Mouse (Mus musculus): ENCODE measurements around the gene Yy1. TPM values are rescaled to one million over a fixed set of nuclear protein-coding genes. Genes with fewer than 3 reads are reported as not detected.
A peak's percentile ranks its signal among the peaks of the same experiment; 100 is the strongest.

Yy1 gene
- total and polyA plus RNA-seq, 2 experiments from 2014 or later = 8.8 to 33.8 TPM

DNA sequence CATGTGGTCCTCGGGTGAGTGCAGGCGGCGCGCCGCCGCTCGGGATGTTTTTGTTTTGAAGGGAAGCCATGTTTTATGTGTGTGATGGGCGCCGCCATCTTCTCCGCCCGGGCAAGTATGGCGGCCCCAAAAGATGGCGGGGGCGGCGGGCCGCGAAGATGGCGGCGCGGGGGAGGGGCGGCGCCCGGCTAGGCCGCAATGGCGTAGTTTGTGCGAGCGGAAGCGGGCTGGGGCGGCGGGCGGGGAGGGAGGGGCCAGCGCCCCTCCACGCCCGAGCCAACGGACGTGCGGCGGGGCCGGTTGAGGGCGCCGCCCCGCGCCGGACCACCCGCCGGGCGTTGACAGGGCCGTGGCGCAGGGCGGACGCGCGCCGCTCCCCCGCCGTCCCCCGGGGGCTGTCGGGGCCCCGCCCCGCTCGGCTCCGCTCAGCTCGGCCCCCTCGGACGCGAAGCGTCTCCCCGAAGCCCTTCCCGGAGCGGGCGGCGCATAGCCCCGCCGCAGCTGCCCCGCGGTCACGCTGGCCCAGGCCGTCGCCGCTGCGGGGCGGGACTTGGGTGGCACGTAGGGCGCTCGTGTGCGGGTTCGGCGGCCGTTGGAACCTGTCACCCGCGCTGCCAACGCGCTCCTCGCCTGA is 1.4 kb downstream of the Yy1 start:
- no peaks in the 10 kb centered on the region for H3K9me3 ChIP-seq (ENCODE audit: low read length)
- peak overlapping the region; percentile 92 for H3K4me3 ChIP-seq (ENCODE audit: low read depth, low read length)
- no peak for TF ChIP-seq CTCF (IDR thresholded peaks at IDR 0.05; ENCODE audit: low read depth)
- peak; percentile 65 for ATAC-seq
- H3K27me3 ChIP-seq (ENCODE audit: insufficient read depth, low read length) = no peaks in the 10 kb centered on the region
- peak overlapping the region; percentile 98 for H3K27ac ChIP-seq (ENCODE audit: low read depth, low read length)
- H3K9ac ChIP-seq = peak overlapping the region; percentile 91
- peaks cover 12% of the 10 kb centered on the region; the same call in 1 of the 2 replicates for H3K4me1 ChIP-seq (ENCODE audit: insufficient read depth)
- peak; percentile 90 for DNase-seq
- H3K4me2 ChIP-seq (ENCODE audit: low read depth) = peak overlapping the region; percentile 45
- 1% methylated on average over 76 of the region's 94 CpGs for WGBS
- no peaks in the 10 kb centered on the region for H3K36me3 ChIP-seq (ENCODE audit: insufficient read depth)

DNA sequence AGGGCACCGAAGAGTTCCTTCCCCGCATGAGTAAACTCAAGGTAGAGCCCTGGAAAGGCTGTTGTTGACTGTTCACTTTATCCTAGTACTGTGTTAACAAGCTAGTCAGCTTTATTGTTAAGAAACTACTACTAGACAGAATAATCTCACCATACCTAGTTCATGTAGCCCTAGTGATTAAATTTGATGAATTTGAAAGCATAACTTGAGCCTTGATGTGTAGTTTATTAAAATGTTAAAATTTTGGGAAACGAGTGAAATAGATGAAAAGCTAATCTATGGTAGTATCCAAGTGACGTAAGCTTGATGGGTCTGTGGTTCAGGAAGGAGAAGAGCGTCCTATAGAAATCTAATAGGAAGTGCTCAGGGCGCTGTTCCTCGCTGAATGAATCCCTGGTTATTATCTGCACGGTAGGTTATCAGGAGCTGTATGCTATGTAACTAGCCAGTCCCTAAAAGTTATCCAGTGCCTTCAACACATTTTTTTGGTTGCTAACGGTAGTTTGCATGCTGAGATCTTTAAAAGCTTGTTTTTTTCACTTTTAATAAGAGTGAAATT is 2.3 kb downstream of the Yy1 start:
- Histone ChIP-seq H3K27ac (ENCODE audit: low read depth, low read length) (peak overlapping the region; percentile 98; the same call in 1 of the 2 replicates), H3K27me3 (ENCODE audit: insufficient read depth, low read length) (no peaks in the 10 kb centered on the region), H3K36me3 (ENCODE audit: insufficient read depth) (no peaks in the 10 kb centered on the region), H3K4me1 (ENCODE audit: insufficient read depth) (peaks cover 12% of the 10 kb centered on the region; the same call in 1 of the 2 replicates), H3K4me3 (ENCODE audit: low read depth, low read length) (peak overlapping the region; percentile 92), H3K9me3 (ENCODE audit: low read length) (no peaks in the 10 kb centered on the region), H3K4me2 (ENCODE audit: low read depth) (peak overlapping the region; percentile 45), H3K9ac (peak overlapping the region; percentile 91)
- ATAC-seq (no peak), DNase-seq (no peak)
- TF ChIP-seq CTCF (IDR thresholded peaks at IDR 0.05; ENCODE audit: low read depth) = no peak
- WGBS = 10% methylated on average over 9 of the region's 9 CpGs

DNA sequence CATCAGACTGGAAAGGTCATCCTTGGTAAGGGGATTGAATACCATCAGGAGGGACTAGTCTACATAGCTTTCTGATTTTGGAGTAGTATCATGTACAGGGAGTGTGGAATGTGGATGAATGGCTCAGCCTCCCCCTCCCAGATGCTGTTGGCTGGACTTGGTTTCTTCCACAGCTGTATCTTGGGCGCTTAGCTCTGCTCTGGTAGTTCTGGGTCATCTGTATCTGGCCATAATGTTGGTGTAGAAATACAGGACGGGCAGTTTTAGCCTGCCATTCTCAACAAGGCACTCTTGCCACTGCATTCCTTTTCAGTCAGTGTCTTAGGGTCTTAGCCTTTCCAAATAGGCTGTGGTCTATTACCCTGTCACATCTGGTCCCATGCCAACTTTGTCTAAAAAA is 8.8 kb downstream of the Yy1 start:
- H3K4me2 ChIP-seq (ENCODE audit: low read depth) = no peak overlapping the region
- H3K9me3 ChIP-seq (ENCODE audit: low read length) = no peaks in the 10 kb centered on the region
- H3K4me1 ChIP-seq (ENCODE audit: insufficient read depth) = no peaks in the 10 kb centered on the region
- no peaks in the 10 kb centered on the region for H3K36me3 ChIP-seq (ENCODE audit: insufficient read depth)
- 71% methylated on average over 2 of the region's 2 CpGs for WGBS
- H3K27me3 ChIP-seq (ENCODE audit: insufficient read depth, low read length) = no peaks in the 10 kb centered on the region
- H3K4me3 ChIP-seq (ENCODE audit: low read depth, low read length) = no peak overlapping the region
- no peak for TF ChIP-seq CTCF (IDR thresholded peaks at IDR 0.05; ENCODE audit: low read depth)
- no peak overlapping the region for H3K9ac ChIP-seq
- H3K27ac ChIP-seq (ENCODE audit: low read depth, low read length) = no peak overlapping the region
- DNase-seq = no peak
- ATAC-seq = no peak

DNA sequence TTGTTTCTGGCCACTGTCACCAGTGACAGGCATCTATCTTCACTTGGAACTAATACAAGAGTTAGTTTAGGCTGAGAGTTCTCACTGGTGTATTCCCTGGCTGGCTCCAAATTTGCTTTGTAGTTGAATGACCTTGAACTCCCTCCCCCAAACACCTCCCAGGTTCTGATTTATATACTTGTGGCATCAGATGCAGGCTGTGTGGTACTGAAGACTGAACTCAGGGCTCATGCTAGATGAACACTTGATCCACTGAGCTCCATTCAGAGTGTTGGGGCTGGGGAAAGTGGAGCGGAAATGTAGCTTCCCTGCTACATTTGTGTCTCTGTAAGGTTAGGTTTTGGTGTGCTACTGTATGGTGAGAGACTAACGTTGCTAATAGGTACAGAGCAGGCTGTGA is 11.6 kb downstream of the Yy1 start:
- TF ChIP-seq CTCF (IDR thresholded peaks at IDR 0.05; ENCODE audit: low read depth) = no peak
- H3K4me3 ChIP-seq (ENCODE audit: low read depth, low read length) = no peak overlapping the region
- no peaks in the 10 kb centered on the region for H3K9me3 ChIP-seq (ENCODE audit: low read length)
- DNase-seq (no peak), ATAC-seq (no peak)
- H3K27ac ChIP-seq (ENCODE audit: low read depth, low read length) = no peak overlapping the region
- H3K4me2 ChIP-seq (ENCODE audit: low read depth) = no peak overlapping the region
- H3K36me3 ChIP-seq (ENCODE audit: insufficient read depth) = 0 out of 2 replicates have a peak, but pooled peaks cover 9% of the 10 kb centered on the region
- H3K4me1 ChIP-seq (ENCODE audit: insufficient read depth) = no peaks in the 10 kb centered on the region
- no peak overlapping the region for H3K9ac ChIP-seq
- H3K27me3 ChIP-seq (ENCODE audit: insufficient read depth, low read length) = no peaks in the 10 kb centered on the region
- 84% methylated on average over 2 of the region's 2 CpGs for WGBS

DNA sequence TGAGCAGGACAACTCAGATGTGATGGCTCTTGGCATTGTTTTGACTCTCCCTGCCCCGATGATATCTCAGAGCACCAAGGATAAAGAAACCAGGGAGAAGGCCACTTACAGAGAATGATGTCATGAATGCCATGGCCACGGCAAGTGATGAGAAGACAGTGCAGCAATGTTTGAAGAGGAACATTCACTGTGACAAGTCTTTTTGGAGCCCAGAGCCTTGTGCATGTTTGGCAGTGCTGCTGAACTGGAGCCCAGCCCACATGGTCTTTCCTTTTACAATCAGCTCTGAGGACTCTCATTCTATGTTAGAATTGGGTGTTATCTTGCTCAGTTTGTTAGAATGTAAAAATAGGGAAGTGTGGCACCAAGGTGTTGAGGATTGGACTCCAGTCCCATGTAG is 15.7 kb downstream of the Yy1 start:
- H3K4me3 ChIP-seq (ENCODE audit: low read depth, low read length) = no peak overlapping the region
- no peak overlapping the region for H3K27ac ChIP-seq (ENCODE audit: low read depth, low read length)
- H3K27me3 ChIP-seq (ENCODE audit: insufficient read depth, low read length) = no peaks in the 10 kb centered on the region
- H3K4me1 ChIP-seq (ENCODE audit: insufficient read depth) = no peaks in the 10 kb centered on the region
- WGBS = 71% methylated on average over 2 of the region's 2 CpGs
- no peak for TF ChIP-seq CTCF (IDR thresholded peaks at IDR 0.05; ENCODE audit: low read depth)
- no peak for DNase-seq
- H3K4me2 ChIP-seq (ENCODE audit: low read depth) = no peak overlapping the region
- H3K9me3 ChIP-seq (ENCODE audit: low read length) = no peaks in the 10 kb centered on the region
- H3K36me3 ChIP-seq (ENCODE audit: insufficient read depth) = 0 out of 2 replicates have a peak, but pooled peaks cover 9% of the 10 kb centered on the region
- no peak overlapping the region for H3K9ac ChIP-seq
- no peak for ATAC-seq

DNA sequence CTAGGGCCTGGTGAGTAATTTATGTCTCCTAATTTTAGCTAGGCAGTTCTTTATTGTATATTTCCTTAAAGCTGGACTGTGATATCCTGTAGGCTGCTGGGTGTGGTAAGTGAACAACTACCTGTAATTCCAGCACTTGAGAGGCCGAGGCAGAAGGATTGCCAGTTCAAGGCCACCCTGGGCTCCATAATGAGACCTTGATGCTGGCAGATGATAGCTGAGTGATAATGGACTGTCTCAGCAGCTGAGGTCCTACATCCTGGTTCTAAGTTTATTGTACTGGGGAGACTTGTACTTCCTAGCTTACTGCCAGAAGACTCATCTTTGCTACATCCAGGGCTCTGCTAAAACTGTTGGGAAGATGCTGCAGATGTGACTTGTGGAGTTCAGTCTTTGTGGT is 17.0 kb downstream of the Yy1 start:
- WGBS = 100% methylated on average over 1 of the region's 1 CpGs
- H3K36me3 ChIP-seq (ENCODE audit: insufficient read depth) = peaks cover 13% of the 10 kb centered on the region
- no peak for TF ChIP-seq CTCF (IDR thresholded peaks at IDR 0.05; ENCODE audit: low read depth)
- H3K27ac ChIP-seq (ENCODE audit: low read depth, low read length) = no peak overlapping the region
- no peak overlapping the region for H3K4me2 ChIP-seq (ENCODE audit: low read depth)
- H3K4me1 ChIP-seq (ENCODE audit: insufficient read depth) = no peaks in the 10 kb centered on the region
- ATAC-seq (no peak), DNase-seq (no peak)
- H3K9me3 ChIP-seq (ENCODE audit: low read length) = no peaks in the 10 kb centered on the region
- no peak overlapping the region for H3K4me3 ChIP-seq (ENCODE audit: low read depth, low read length)
- no peaks in the 10 kb centered on the region for H3K27me3 ChIP-seq (ENCODE audit: insufficient read depth, low read length)
- no peak overlapping the region for H3K9ac ChIP-seq

DNA sequence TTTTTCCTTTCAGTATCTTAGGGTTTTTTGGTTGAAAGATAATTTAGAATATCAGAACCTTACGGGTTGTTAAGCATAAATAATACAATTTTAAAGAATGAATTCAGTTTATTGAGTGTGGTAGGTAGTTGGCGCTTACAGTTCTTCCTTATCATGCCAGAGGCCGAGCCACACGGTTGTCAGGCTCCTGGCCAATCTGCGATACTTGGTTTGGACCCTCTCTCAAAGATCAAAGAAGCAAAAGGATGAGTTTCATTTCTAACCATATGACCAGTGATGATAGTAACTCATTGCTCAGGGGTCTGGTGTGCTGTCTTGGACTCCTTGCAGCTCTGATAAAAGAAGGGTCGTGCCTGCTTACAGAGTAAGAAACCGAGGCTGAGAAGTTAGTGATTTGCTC is 17.5 kb downstream of the Yy1 start:
- Histone ChIP-seq H3K27me3 (ENCODE audit: insufficient read depth, low read length) (no peaks in the 10 kb centered on the region), H3K9ac (no peak overlapping the region), H3K4me1 (ENCODE audit: insufficient read depth) (no peaks in the 10 kb centered on the region), H3K4me3 (ENCODE audit: low read depth, low read length) (no peak overlapping the region), H3K27ac (ENCODE audit: low read depth, low read length) (no peak overlapping the region), H3K4me2 (ENCODE audit: low read depth) (no peak overlapping the region), H3K9me3 (ENCODE audit: low read length) (no peaks in the 10 kb centered on the region), H3K36me3 (ENCODE audit: insufficient read depth) (peaks cover 19% of the 10 kb centered on the region)
- DNase-seq (no peak), ATAC-seq (no peak)
- TF ChIP-seq CTCF (IDR thresholded peaks at IDR 0.05; ENCODE audit: low read depth) = no peak
- 92% methylated on average over 7 of the region's 7 CpGs for WGBS

Data from forebrain, postnatal 0 days (tissue).